29 mouse cellular contexts compared by ENCODE assay signal in genomic region chr12:72648921-72649320, GRCm38 (mm10). TPM values are rescaled to one million over a fixed set of nuclear protein-coding genes. Genes with fewer than 3 reads are reported as not detected.
"Had no signal": no experiment of that assay in that cellular context is flagged by ENCODE, and none has a peak within 500 bp of the region (broad histone marks: within the 10 kb centered on the region; RNA-seq: fewer than 3 reads in every experiment).

No protein-coding gene starts in this region.

- DNase-seq: kidney, adult 18-20 months; kidney, adult 9 months; kidney, postnatal 14 days; kidney, postnatal 4 days; lung, adult 18-20 months; lung, postnatal 10 days; thymus, adult 2 months; thymus, postnatal 14 days; thymus, postnatal 4 days had no signal

- ATAC-seq: liver, embryonic 12.5 days; midbrain, embryonic 13.5 days; midbrain, embryonic 16.5 days had no signal

RNA-seq across cellular contexts. Expression of gene Gm4756, which starts 0.5 kb away (rescaled TPM):
- total RNA-seq: layer of hippocampus, adult 18-20 months; layer of hippocampus, postnatal 25 days; left cerebral cortex, adult 18-20 months; left cerebral cortex, postnatal 36 days; monocyte, adult 5-6 weeks; neutrophil, adult 5-6 weeks had no signal
- polyA plus RNA-seq: kidney, embryonic 16.5 days; limb, embryonic 11.5 days; limb, embryonic 14.5 days; liver, embryonic 12.5 days; liver, embryonic 15.5 days; lung, embryonic 15.5 days; midbrain, embryonic 10.5 days; midbrain, embryonic 13.5 days; midbrain, embryonic 16.5 days; myocyte; neural tube, embryonic 13.5 days; small intestine, adult 2 months; stomach, embryonic 14.5 days; stomach, postnatal 0 days; thymus, adult 2 months had no signal
